Mouse (Mus musculus) T-helper 17 cell (primary cell): Measurements from ENCODE around the gene Hnrnpll.

ENCODE experiments used
- in situ Hi-C, 2 experiments: fragments of 300-600 bp; cut with MboI, MseI; formaldehyde crosslinking; loops; 1 replicate in 1 of 2; 2 replicates in 1 of 2; pipeline ENCODE4 v1.15.1; 2025; ENCODE audit warnings: high pct_unique_total_duplicates in 2 of 2

Gene Hnrnpll

DNA sequence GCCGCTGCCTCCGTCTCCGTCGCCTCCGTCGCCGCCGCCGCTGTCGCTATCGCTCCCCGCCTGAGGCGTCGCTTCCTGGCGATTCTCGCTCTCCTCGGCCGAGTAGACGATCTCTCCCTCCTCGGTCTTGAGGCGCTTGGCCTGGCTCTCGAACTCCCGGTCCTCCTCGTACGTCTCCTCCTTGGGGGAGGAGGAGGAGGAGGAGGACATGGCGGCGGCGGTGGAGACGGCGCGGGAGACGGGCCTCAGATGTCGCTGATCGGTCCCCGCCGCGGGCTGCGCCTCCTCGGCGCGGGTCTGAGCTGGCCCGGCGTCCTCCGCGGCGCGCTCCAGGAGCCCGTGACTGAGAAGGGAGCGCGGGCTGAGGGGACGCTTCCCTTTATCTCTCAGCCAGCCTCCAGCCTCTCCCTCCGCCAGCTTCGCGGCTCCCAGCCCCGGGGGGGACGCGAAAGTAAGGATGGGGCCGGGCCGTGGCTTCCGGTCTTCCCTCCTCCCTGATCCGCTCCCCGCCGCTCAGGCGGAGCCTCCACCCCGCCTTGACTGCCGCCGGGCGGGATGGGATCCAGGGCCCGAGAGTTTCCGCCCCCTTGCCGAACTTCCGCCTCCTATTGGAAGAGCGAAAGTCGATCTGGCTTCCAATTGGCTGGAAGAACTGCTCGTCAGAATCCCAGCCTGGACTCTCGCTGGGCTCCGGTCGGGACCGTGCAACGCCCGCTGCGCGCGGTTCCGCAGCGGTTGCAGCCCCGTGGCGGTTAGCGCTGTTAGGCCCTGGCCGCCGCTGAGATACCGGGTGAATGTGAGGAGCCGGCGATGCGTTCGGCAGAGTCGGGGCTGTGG is at the start of gene Hnrnpll:
Gene Hnrnpll, minus strand, starts transcription at position 552 of the 837 bp plus-strand sequence.
- in situ Hi-C loops, result loop anchor here (5.0 kb wide), 1 partner anchor 110 kb away; no protein-coding TSS in a partner anchor

DNA sequence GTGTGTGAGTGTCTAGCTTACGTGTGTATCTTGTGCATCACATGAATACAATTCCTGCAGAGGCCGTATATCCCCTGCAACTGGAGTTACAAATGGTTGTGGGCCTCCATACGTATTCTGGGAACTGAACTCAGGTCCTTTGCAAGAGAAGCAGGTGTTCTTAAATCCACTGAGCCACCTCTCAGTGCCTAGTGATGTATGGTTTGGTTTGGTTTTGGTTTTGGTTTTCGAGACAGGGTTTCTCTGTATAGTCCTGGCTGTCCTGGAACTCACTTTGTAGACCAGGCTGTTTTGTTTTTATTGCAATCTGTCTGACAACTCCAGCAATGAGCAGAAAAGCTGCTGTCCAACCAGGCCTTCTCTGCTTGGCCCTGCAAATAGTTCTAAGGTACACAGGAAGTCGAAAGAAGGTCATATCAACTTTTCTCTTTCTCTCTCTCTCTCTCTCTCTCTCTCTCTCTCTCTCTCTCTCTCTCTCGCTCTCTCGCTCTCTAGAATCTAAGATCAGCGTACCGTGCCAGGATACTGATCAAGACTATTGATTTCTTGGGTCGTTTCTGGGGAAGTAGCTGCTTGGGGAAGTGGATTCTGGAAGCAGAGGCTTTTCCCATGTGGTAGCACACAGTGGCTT is 43.3 kb upstream of the Hnrnpll start:
- in situ Hi-C loops, result loop anchor here in 1 of 2 experiments (5.0 kb wide), 1 partner anchor 33 kb away; no protein-coding TSS in a partner anchor

- in situ Hi-C loops, result no loop called here
Measured at GRCm38 (mm10) chr17:80099823-80100222, 37.7 kb upstream of the Hnrnpll start.

DNA sequence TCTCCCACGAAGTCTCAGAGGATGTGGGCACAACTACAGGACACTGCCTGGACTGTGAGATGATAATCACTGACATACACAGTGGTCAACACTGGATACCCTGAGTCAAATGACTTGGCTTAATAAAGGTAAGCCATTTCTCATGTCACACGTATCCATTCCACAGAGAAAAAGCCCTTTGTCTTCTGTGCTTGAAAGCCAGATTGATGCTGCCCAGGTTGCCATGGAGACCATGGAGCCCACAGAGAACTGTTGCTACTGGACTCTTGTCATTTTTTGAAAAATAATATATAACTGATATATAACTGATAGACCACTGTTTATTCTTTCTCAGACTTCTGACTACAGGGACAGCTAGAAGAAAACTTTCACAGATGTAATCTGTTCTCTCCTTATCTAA is 35.1 kb upstream of the Hnrnpll start:
- in situ Hi-C loops, result no loop called here

- in situ Hi-C loops, result no loop called here
Measured at GRCm38 (mm10) chr17:80096720-80097114, 34.6 kb upstream of the Hnrnpll start.

- in situ Hi-C loops, result no loop called here
Measured at GRCm38 (mm10) chr17:80096043-80096719, 34.0 kb upstream of the Hnrnpll start.

DNA sequence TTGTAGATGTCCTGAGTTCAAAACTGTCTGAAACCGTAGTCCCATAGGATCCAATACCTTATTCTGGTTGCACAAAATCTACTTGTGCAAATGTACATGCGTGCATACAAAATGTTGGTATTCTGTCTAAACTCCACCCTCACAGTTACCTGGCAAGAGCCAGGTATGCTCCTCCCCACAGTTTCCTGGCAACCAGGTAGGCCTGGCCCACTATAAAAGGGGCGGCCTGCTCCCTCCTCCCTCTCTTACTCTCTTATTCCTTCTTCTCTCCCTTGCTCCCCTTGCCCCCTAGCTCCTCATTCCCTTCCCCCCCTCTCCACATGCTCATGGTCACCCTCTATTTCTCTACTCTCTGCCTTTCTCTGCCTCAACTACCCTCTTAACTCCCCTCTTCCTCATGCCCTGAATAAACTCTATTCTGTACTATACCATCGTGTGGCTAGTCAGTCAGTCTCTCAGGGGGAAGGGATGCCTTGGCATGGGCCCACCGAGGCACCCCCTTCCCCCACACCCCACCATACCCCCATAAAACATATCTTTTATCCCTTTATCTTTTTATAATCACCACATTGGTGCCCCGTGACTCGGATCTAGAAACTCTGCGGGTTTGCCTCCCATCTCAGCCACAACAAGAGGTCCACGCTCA is 33.2 kb upstream of the Hnrnpll start:
- in situ Hi-C loops, result no loop called here

DNA sequence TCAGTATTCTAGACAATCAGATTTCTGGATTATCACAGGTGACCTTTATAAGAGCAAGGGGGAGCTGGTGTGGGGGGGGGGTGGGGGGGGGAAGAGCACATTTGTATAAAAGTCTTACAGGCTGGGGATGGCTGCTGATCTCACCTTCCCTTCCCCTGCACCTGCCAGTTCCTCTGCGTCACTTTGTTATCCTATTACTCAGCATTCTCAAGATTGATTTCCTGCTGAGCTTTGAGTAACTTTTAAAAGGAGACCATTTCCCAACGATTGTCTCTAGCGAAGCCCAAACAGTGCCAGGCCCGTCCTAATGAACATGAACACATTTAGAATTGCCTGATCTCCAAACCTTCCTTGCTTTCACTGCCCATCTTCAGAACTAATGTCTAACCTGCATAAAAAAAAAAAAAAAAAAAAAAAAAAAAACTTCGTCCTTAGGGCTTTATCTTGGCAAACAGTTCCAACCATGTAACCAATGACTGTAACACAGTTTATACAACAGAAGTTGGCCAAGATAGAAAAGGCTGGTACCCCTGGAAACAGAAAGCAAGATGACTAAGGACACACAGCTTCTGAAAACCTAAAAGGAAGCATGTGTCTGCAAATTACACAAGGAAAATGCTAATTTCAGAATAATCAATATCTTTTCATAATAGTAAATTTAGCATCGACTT is 29.9 kb upstream of the Hnrnpll start:
- in situ Hi-C loops, result no loop called here

DNA sequence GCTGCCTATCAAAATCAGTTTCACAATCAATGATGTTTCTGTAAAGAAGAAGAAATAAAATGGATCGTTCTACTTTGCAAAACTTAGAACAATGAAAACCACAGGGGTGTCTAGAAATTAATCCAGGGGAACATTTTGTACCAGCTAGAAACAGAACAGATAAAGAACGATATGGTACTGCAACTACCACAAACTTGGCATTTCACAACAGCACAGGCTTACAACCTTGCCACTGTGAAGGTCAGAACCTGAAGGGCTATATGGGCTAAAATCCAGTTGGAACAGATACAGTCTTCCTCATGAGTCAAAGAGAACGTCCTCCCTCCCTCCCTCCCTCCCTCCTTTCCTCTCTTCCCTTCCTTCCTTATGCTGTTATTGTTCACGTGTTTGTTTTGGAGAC is 28.4 kb upstream of the Hnrnpll start:
- in situ Hi-C loops, result no loop called here

- in situ Hi-C loops, result no loop called here
Measured at GRCm38 (mm10) chr17:80088168-80088567, 26.0 kb upstream of the Hnrnpll start.

- in situ Hi-C loops, result no loop called here
Measured at GRCm38 (mm10) chr17:80086591-80086990, 24.5 kb upstream of the Hnrnpll start.

- in situ Hi-C loops, result no loop called here
Measured at GRCm38 (mm10) chr17:80084424-80084823, 22.3 kb upstream of the Hnrnpll start.

DNA sequence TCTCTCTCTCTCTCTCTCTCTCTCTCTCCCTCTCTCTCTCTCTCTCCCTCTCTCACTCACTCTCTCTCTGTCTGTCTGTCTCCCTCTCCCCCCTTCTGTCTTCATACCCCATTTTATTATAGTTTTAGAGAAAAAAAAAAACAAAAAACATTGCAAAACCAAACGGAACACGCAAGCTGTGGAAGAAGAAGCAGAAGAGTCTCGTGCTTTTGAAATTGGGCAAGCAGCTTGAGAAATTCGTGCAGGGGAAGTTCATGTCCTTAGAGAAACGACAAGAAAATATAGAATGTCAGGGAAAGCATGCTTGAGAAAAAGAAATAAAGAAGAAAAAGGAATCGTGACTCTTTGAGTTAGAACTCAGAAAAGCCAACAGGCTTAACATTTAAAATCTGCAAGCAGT is 21.1 kb upstream of the Hnrnpll start:
- in situ Hi-C loops, result no loop called here

DNA sequence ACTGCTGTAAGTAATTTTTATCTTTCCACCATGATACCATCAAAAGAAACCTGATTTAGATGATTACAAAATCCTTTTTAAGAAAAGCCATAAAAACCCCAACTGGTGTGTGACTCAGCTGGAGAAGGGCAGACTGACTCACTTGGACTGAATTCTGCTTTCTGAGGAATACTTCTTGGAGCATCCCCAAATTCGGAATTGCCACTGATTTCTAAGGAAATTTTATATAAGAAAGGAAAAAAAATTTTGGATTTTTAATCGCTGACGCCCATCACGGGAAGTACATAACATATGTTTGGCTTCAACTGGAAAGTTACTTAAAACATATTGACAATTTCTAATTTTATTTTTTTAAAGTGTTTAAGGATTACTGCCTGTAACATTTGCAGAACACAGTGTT is 16.6 kb upstream of the Hnrnpll start:
- in situ Hi-C loops, result no loop called here

DNA sequence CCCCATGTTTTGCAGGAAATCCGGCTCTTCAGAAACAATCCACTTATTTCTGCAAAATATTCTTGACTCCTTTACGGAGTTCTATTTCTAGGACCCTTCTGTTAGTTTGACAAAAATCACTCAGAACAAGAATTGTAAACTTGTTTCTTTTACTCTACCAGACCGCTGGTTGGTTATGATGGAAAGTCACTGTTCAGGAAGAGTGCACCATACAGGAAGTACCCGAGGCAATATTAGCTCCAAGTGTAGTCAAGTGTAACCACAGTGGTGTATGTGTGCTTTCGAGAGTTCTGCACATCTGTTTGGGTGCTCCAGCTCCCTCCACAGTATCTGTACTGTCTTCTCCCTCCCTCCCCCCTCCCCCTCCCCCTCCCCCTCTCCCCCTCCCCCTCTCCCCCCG is 5.1 kb upstream of the Hnrnpll start:
- in situ Hi-C loops, result no loop called here

DNA sequence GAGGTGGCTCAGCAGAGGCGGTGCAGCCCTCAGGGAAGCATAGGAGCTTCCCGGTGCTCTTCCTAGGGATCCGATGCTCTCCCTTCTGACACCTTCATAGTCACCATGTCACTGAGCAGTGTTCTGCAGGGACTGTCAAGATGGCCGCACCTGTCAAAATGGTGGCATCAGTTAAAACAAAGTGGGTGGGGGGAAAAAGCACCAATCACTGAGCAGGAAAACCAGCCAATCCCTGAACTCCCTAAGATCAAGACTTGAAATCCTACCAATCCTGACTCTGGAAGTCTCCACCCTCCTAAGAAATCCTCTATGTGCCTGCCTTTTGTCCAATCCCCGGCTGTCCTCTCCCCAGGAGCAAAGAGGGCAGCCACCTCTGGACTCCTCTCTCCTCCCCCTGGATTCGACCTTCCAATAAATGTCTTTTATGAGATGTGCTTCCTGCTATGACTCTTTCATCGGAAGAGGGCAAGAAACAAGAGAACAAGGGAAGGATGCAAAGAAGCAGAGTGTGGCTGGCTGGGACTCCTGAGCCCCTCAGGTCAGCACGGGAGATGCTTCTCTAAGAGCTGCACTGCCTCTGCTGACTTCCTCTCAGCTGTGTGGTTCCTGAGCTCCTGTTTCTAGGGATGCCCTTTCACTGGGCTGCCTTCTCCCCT is 1.8 kb upstream of the Hnrnpll start:
- in situ Hi-C loops, result loop anchor here (5.0 kb wide), 1 partner anchor 108 kb away; no protein-coding TSS in a partner anchor

GRCm38 (mm10) chr17:80063386-80063785 is 1.3 kb upstream of the Hnrnpll start:
- in situ Hi-C loops, result loop anchor here (5.0 kb wide), 1 partner anchor 109 kb away; no protein-coding TSS in a partner anchor

- in situ Hi-C loops, result loop anchor here (5.0 kb wide), 1 partner anchor 110 kb away; no protein-coding TSS in a partner anchor
Measured at GRCm38 (mm10) chr17:80062620-80063010, 481 bp upstream of the Hnrnpll start.

- in situ Hi-C loops, result loop anchor here (5.0 kb wide), 1 partner anchor 111 kb away; no protein-coding TSS in a partner anchor
Measured at GRCm38 (mm10) chr17:80060828-80061782, 1.0 kb downstream of the Hnrnpll start.
